Mouse (Mus musculus): Measurements from ENCODE around the gene Olfr883.

DNA sequence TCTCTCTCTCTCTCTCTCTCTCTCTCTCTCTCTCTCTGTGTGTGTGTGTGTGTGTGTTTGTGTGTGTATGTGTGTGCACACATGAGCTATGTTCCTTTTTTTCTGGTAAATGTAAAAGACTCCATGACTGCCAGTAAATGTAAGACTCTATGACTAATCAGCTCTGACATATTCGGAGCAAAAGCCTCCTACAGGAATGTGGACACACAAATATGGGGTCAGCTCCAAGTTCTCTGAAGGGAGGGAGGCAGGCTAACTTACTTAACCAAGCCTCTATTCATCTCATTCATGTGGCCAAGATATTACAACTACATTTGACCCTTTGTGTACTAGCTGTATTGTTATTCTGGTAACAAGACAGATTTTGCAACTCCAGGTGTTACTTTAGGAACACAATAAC is 25.6 kb upstream of the Olfr883 start:
- TF ChIP-seq CTCF (IDR thresholded peaks at IDR 0.05) (no peak), EP300 (IDR thresholded peaks at IDR 0.05) (no peak)
